Mouse (Mus musculus) liver, adult 2 months (tissue): ENCODE measurements around the gene 2010003K11Rik.

ENCODE experiments used
- CTCF ChIP-seq: fragments of 200-500 bp; IDR thresholded peaks from 2 replicates; pipeline ENCODE4 v1.5.1; 2011; ENCODE audit warnings: low read depth, low read length, control low read depth
- POLR2A ChIP-seq: fragments of 200-500 bp; IDR thresholded peaks from 2 replicates; pipeline ENCODE4 v1.6.1; 2011; ENCODE audit warnings: low read length, control low read depth; ENCODE audit not compliant: insufficient read depth; ENCODE audit errors: extremely low read depth

DNA sequence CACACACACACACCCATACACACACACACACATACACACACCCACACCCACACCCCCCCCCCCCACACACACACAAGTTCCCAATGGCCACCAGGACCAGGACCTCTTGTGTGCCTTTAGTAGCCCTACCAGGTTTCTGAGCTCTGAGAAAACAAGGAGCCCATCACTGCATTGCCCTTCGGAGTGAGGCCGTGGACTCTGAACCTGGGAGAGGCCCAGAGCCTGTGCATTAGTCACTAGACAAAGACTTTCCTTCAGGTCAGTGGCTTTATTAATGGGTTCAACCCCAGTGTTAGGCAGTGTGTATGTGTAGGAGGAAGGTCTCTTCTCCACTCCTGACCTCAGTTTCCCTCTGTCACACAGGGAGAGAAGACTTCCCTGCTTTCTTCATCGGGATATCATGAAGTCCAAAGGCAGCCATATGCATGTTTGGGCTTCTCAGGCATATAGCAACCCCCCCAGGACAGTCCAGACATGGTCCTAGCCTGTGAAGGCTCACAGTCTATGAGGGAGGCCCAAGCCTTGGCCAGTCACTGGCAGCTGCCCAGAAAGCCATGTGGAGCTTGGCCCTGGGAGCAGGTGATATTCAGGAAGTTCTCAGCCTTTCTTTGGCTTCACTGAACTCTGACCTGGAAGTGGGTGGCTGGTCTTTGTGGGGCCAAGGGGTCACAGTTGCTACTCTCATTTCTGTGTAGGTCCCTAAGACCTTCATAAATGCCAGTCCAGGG lies 1.7 kb downstream of the 2010003K11Rik start:
- TF ChIP-seq CTCF, result no peak
- no peak for TF ChIP-seq POLR2A
